8 mouse cellular contexts compared by ENCODE assay signal in the genomic region with DNA sequence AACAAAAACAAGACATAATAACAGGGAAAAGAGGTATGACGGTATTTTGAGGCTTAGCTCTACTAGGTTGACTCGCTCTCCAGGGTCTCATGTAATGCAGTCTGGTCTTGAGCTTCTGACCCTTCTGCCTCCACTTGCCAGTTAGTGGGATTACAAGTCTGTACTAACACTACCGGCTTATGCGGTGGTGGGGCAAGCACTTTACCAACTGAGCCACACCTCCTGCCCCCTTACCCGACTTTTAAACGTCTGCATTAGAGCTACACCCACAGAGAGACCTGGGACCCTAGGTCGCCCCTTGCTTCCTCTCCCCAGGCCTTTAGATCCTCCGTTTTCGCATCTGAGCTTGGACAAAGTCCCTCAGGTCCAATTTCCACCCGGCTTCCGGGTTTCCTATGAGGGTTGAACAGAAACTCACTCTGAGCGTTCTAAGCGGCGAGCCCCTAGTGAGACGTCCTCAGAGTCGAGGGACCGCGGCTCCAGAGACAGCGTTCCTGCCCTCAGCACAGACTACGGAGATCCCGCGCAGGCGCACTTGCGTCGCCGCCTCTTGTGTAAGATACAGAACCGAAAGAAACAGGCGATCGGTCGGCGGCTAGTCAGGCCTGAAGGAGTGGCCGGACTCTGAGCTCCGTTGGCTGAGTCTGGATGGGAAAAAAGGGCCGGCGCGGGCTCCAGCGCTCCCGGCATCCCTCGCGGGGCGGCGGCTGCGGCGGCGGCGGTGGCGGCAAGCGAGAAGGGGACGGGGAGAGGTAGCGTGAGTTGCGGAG. TPM values are rescaled to one million over a fixed set of nuclear protein-coding genes. Genes with fewer than 3 reads are reported as not detected.
DNase-seq lines count a peak whose midpoint lies in the region; ATAC-seq and TF ChIP-seq lines count a peak whose summit lies in the region.

A gene (minus strand): TSS at position 573 of the 770 bp plus-strand sequence.
A gene (plus strand): TSS at position 678 of the 770 bp plus-strand sequence.

- peak within 1 kb of the TSS; percentile 85 for H3K9ac ChIP-seq in hindbrain, postnatal 0 days (replicated peaks; ENCODE audit: low read length)

- 1% methylated on average over 51 of the region's 51 CpGs for WGBS in hindbrain, postnatal 0 days

- peak; percentile 92 for ATAC-seq in common myeloid progenitor, adult 5-6 weeks (replicated peaks; ENCODE audit: low read depth, poor library complexity, severe bottlenecking)
- ATAC-seq in hindbrain, postnatal 0 days, result peak; percentile 96
- ATAC-seq in megakaryocyte, adult 5-6 weeks (ENCODE audit: poor library complexity, severe bottlenecking), result peak; percentile 97

- TF ChIP-seq CTCF in gastrocnemius, adult 2 months (IDR thresholded peaks at IDR 0.05), result no peak
- TF ChIP-seq CTCF in hindbrain, postnatal 0 days (IDR thresholded peaks at IDR 0.05; ENCODE audit: low read depth), result 0 out of 2 replicates have a peak, but pooled peaks have one; percentile 6
- no peak; the same call in 1 of the 2 replicates for TF ChIP-seq CTCF in left cerebral cortex, adult 2 months (IDR thresholded peaks at IDR 0.05)

- intact Hi-C loops in gastrocnemius, adult 2 months (cut with DNase I), result loop anchor here (2.0 to 5.0 kb wide), 3 partner anchors 24 to 36 kb away; a partner anchor contains a TSS
- intact Hi-C loops in left cerebral cortex, adult 2 months (cut with DNase I), result loop anchor here (1.0 to 2.0 kb wide), 3 partner anchors 25 to 38 kb away; a partner anchor contains a TSS

- peak within 1 kb of the TSS; percentile 93 for H3K4me2 ChIP-seq in hindbrain, postnatal 0 days (ENCODE audit: low read depth, low read length)

- peaks cover 13% of the 10 kb centered on the region for H3K4me1 ChIP-seq in hindbrain, postnatal 0 days (ENCODE audit: insufficient read depth, low read length)

- no peaks in the 10 kb centered on the region for H3K9me3 ChIP-seq in hindbrain, postnatal 0 days (ENCODE audit: low read length)

- H3K36me3 ChIP-seq in hindbrain, postnatal 0 days (ENCODE audit: insufficient read depth, low read length), result peaks cover 18% of the 10 kb centered on the region

- H3K27ac ChIP-seq in gastrocnemius, adult 2 months, result peak within 1 kb of the TSS; percentile 93
- H3K27ac ChIP-seq in hindbrain, postnatal 0 days, result peak within 1 kb of the TSS; percentile 74; the same call in 1 of the 2 replicates
- H3K27ac ChIP-seq in left cerebral cortex, adult 2 months, result peak within 1 kb of the TSS; percentile 87

- H3K27me3 ChIP-seq in hindbrain, postnatal 0 days (ENCODE audit: insufficient read depth, low read length), result no peaks in the 10 kb centered on the region

- H3K4me3 ChIP-seq in gastrocnemius, adult 2 months, result peak within 1 kb of the TSS; percentile 93
- peak within 1 kb of the TSS; percentile 91 for H3K4me3 ChIP-seq in hindbrain, postnatal 0 days (ENCODE audit: low read length)
- peak within 1 kb of the TSS; percentile 67 for H3K4me3 ChIP-seq in left cerebral cortex, adult 2 months

- DNase-seq in ZHBTc4 (ENCODE audit: low read depth, low spot score), result peak; percentile 100
- DNase-seq in gastrocnemius, adult 2 months, result peak; percentile 99
- DNase-seq in hindbrain, postnatal 0 days (ENCODE audit: low spot score), result peak; percentile 99
- DNase-seq in left cerebral cortex, adult 2 months (ENCODE audit: extremely low spot score in 1 of 2, low spot score in 2 of 2), result peak; percentile 98
- DNase-seq in right cerebral cortex, adult 2 months (ENCODE audit: low spot score in 2 of 2), result peak; percentile 100
- DNase-seq in urinary bladder, postnatal 14 days (ENCODE audit: low spot score), result peak; percentile 99

RNA-seq across cellular contexts. Expression of the first gene that starts in this region (rescaled TPM):
- total RNA-seq in common myeloid progenitor, adult 5-6 weeks (2017), result 15.1 and 15.3 TPM in 2 replicates
- total RNA-seq in gastrocnemius, adult 2 months (2021), result 10 to 100 TPM; 11.5 to 12.8 TPM
- total RNA-seq in hindbrain, postnatal 0 days (2014; rRNA removed), result 27.8 and 28.6 TPM in 2 replicates
- 16.9 and 17.5 TPM in 2 replicates for polyA plus RNA-seq in hindbrain, postnatal 0 days (2015; fragmentation: Nextera tagmentation; extraction: Ambion mirVana)
- 10 to 100 TPM; 19.4 to 21.9 TPM for total RNA-seq in left cerebral cortex, adult 2 months (2021)
- total RNA-seq in megakaryocyte, adult 5-6 weeks (2015), result 6.5 and 7.9 TPM in 2 replicates
- total RNA-seq in megakaryocyte, adult 5-6 weeks (2017), result 14.8 and 15.3 TPM in 2 replicates

RNA-seq across cellular contexts. Expression of the second gene that starts in this region (rescaled TPM):
- 38.3 and 45.7 TPM in 2 replicates for total RNA-seq in common myeloid progenitor, adult 5-6 weeks (2017)
- 1 to 10 TPM; 9.3 to 9.9 TPM for total RNA-seq in gastrocnemius, adult 2 months (2021)
- 33.1 and 48.1 TPM in 2 replicates for total RNA-seq in hindbrain, postnatal 0 days (2014; rRNA removed)
- polyA plus RNA-seq in hindbrain, postnatal 0 days (2015; fragmentation: Nextera tagmentation; extraction: Ambion mirVana), result 37.8 and 40.1 TPM in 2 replicates
- 10 to 100 TPM; 25.6 to 26.0 TPM for total RNA-seq in left cerebral cortex, adult 2 months (2021)
- 16.6 and 17.0 TPM in 2 replicates for total RNA-seq in megakaryocyte, adult 5-6 weeks (2015)
- 34.0 and 37.8 TPM in 2 replicates for total RNA-seq in megakaryocyte, adult 5-6 weeks (2017)

Comparison
In these comparisons a context has a peak if more than half of its experiments do, and no peak if none do; other contexts are left out.
1. Peak in every context shown above with its lines: DNase-seq, ATAC-seq, H3K4me3 ChIP-seq and H3K27ac ChIP-seq.